Mouse (Mus musculus): ENCODE results near the gene Tmem171. TPM values are rescaled to one million over a fixed set of nuclear protein-coding genes. Genes with fewer than 3 reads are reported as not detected.

Gene Tmem171
- polyA plus RNA-seq, 1 experiment from 2014 or later = not detected

Other genes with a start within 250 kb of the Tmem171 start
- 0.74 and 1.4 TPM in 2 replicates for gene Gm10320, start 202.8 kb downstream of the Tmem171 start, polyA plus RNA-seq (2015; fragmentation: Nextera tagmentation; extraction: Ambion mirVana)
- gene Tmem174, start 57.4 kb downstream of the Tmem171 start, polyA plus RNA-seq (2015; fragmentation: Nextera tagmentation; extraction: Ambion mirVana) = not detected in 2 replicates
- 27.9 and 32.5 TPM in 2 replicates for gene Fcho2, start 120.6 kb upstream of the Tmem171 start, polyA plus RNA-seq (2015; fragmentation: Nextera tagmentation; extraction: Ambion mirVana)
- 51.9 and 63.7 TPM in 2 replicates for gene Tnpo1, start 231.6 kb upstream of the Tmem171 start, polyA plus RNA-seq (2015; fragmentation: Nextera tagmentation; extraction: Ambion mirVana)